In the genomic region with DNA sequence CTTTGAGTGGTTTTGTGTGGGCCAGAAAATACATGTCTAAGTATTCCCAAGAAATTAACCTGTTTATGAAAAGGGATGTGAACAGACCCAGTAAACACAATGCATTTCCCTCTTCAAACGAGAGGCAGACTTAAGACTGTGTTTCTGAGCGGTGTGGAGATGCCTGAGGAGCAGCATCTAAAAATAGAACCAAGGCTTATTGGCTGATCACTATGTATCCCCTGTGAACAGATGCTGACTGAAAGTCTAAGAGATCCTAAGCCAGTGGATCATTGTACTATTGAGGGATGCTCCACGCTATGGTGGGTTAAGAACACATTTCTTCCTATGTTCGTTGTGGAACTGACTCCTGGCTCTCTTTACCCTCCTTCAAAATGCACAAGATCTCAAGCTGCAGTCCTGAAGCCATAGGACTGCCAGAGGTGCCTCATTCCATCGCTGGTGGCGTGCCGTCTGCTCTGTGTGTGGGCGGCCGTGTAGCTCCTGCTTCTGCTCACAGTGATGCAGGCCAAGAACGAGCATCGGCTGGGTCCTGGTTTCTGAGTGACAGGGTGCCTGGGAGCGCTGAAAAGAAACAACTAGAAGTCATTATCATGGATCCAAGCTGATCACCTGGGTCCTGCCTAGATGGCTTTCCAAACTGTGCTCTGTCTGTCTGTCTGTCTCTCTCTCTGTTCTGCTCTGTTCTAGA, we compare ENCODE assay signal across 13 mouse cellular contexts. TPM values are rescaled to one million over a fixed set of nuclear protein-coding genes. Genes with fewer than 3 reads are reported as not detected.
DNase-seq lines count a peak whose midpoint lies in the region; ATAC-seq and TF ChIP-seq lines count a peak whose summit lies in the region.
"Had no signal": no experiment of that assay in that cellular context is flagged by ENCODE, and none has a peak within 500 bp of the region (broad histone marks: within the 10 kb centered on the region; RNA-seq: fewer than 3 reads in every experiment).

No protein-coding gene starts in this region.

- no peaks in the 10 kb centered on the region for H3K36me3 ChIP-seq in limb, embryonic 15.5 days
- H3K36me3 ChIP-seq in limb, embryonic 10.5 days, result no peaks in the 10 kb centered on the region
- no peaks in the 10 kb centered on the region for H3K36me3 ChIP-seq in forebrain, embryonic 16.5 days (ENCODE audit: control insufficient read depth, insufficient read depth)
- no peaks in the 10 kb centered on the region for H3K36me3 ChIP-seq in midbrain, embryonic 15.5 days (replicated peaks)
- H3K36me3 ChIP-seq in stomach, postnatal 0 days (ENCODE audit: control insufficient read depth, insufficient read depth, low read length), result no peaks in the 10 kb centered on the region

- no peak for TF ChIP-seq CTCF in stomach, postnatal 0 days (IDR thresholded peaks at IDR 0.05; ENCODE audit: low read depth)

- no peak for DNase-seq in limb, embryonic 10.5 days (ENCODE audit: low spot score)
- peak; percentile 20 to 65 for DNase-seq in layer of hippocampus, adult 18-20 months (ENCODE audit: low spot score in 2 of 2)
- no peak for DNase-seq in gastrocnemius, adult 18-20 months (ENCODE audit: low spot score)
- DNase-seq in stomach, postnatal 0 days (ENCODE audit: low spot score), result no peak
- DNase-seq: lung, adult 2 months had no signal

- H3K9me3 ChIP-seq in limb, embryonic 15.5 days, result no peaks in the 10 kb centered on the region
- no peaks in the 10 kb centered on the region for H3K9me3 ChIP-seq in limb, embryonic 10.5 days (replicated peaks)
- no peaks in the 10 kb centered on the region for H3K9me3 ChIP-seq in forebrain, embryonic 16.5 days (ENCODE audit: control insufficient read depth, low read length)
- H3K9me3 ChIP-seq in midbrain, embryonic 15.5 days, result no peaks in the 10 kb centered on the region
- H3K9me3 ChIP-seq in stomach, postnatal 0 days (ENCODE audit: control insufficient read depth, low read length), result no peaks in the 10 kb centered on the region

- 0 out of 2 replicates have a peak overlapping the region, but pooled peaks have one; percentile 10 for H3K4me2 ChIP-seq in limb, embryonic 15.5 days
- no peak overlapping the region for H3K4me2 ChIP-seq in forebrain, embryonic 16.5 days (ENCODE audit: low read length)
- H3K4me2 ChIP-seq in midbrain, embryonic 15.5 days, result no peak overlapping the region
- no peak overlapping the region for H3K4me2 ChIP-seq in stomach, postnatal 0 days (replicated peaks; ENCODE audit: low read depth)

- no peak overlapping the region for H3K4me3 ChIP-seq in limb, embryonic 15.5 days
- H3K4me3 ChIP-seq in limb, embryonic 10.5 days, result no peak overlapping the region
- H3K4me3 ChIP-seq in forebrain, embryonic 16.5 days (replicated peaks; ENCODE audit: low read length), result no peak overlapping the region
- H3K4me3 ChIP-seq in midbrain, embryonic 15.5 days, result no peak overlapping the region
- H3K4me3 ChIP-seq in stomach, postnatal 0 days (ENCODE audit: low read depth, low read length), result no peak overlapping the region

- no peak for ATAC-seq in limb, embryonic 15.5 days (ENCODE audit: insufficient number of reproducible peaks, low FRiP score, low TSS enrichment, low read depth)
- peak; percentile 57; the same call in 1 of the 2 replicates for ATAC-seq in forebrain, embryonic 16.5 days
- ATAC-seq in midbrain, embryonic 15.5 days (replicated peaks), result peak; percentile 62; the same call in 1 of the 2 replicates
- no peak for ATAC-seq in megakaryocyte progenitor cell, adult 5-6 weeks (replicated peaks; ENCODE audit: poor library complexity)
- no peak for ATAC-seq in stomach, postnatal 0 days (ENCODE audit: low FRiP score, low TSS enrichment)

- peak overlapping the region; percentile 38; the same call in 1 of the 2 replicates for H3K27ac ChIP-seq in limb, embryonic 15.5 days
- H3K27ac ChIP-seq in limb, embryonic 10.5 days, result no peak overlapping the region
- H3K27ac ChIP-seq in forebrain, embryonic 16.5 days (ENCODE audit: low read length), result no peak overlapping the region
- peak overlapping the region; percentile 48; the same call in 1 of the 2 replicates for H3K27ac ChIP-seq in midbrain, embryonic 15.5 days
- H3K27ac ChIP-seq in stomach, postnatal 0 days (replicated peaks), result no peak overlapping the region
- H3K27ac ChIP-seq: kidney, postnatal 0 days had no signal

- 50% methylated on average over 12 of the region's 12 CpGs for WGBS in limb, embryonic 15.5 days
- WGBS in limb, embryonic 10.5 days, result 79% methylated on average over 12 of the region's 12 CpGs
- 45% methylated on average over 12 of the region's 12 CpGs for WGBS in forebrain, embryonic 16.5 days
- 51% methylated on average over 12 of the region's 12 CpGs for WGBS in midbrain, embryonic 15.5 days
- WGBS in stomach, postnatal 0 days, result 68% methylated on average over 12 of the region's 12 CpGs

- no peak overlapping the region for H3K9ac ChIP-seq in limb, embryonic 15.5 days
- no peak overlapping the region for H3K9ac ChIP-seq in forebrain, embryonic 16.5 days (replicated peaks; ENCODE audit: low read depth, low read length)
- H3K9ac ChIP-seq in midbrain, embryonic 15.5 days, result no peak overlapping the region
- H3K9ac ChIP-seq in stomach, postnatal 0 days (ENCODE audit: low read length), result no peak overlapping the region

- H3K27me3 ChIP-seq in limb, embryonic 15.5 days, result no peaks in the 10 kb centered on the region
- no peaks in the 10 kb centered on the region for H3K27me3 ChIP-seq in limb, embryonic 10.5 days (ENCODE audit: low read depth, poor library complexity, severe bottlenecking)
- no peaks in the 10 kb centered on the region for H3K27me3 ChIP-seq in forebrain, embryonic 16.5 days (replicated peaks; ENCODE audit: control insufficient read depth, insufficient read depth, low read length)
- no peaks in the 10 kb centered on the region for H3K27me3 ChIP-seq in midbrain, embryonic 15.5 days (replicated peaks)
- no peaks in the 10 kb centered on the region for H3K27me3 ChIP-seq in stomach, postnatal 0 days (ENCODE audit: control insufficient read depth, insufficient read depth, low read length)
- H3K27me3 ChIP-seq: CH12.LX had no signal

- peaks cover 10% of the 10 kb centered on the region; the same call in 1 of the 2 replicates for H3K4me1 ChIP-seq in limb, embryonic 15.5 days
- H3K4me1 ChIP-seq in limb, embryonic 10.5 days, result peaks cover 18% of the 10 kb centered on the region
- peaks cover 21% of the 10 kb centered on the region for H3K4me1 ChIP-seq in forebrain, embryonic 16.5 days (replicated peaks; ENCODE audit: control insufficient read depth, insufficient read depth, low read length)
- peaks cover 18% of the 10 kb centered on the region for H3K4me1 ChIP-seq in midbrain, embryonic 15.5 days
- no peaks in the 10 kb centered on the region for H3K4me1 ChIP-seq in stomach, postnatal 0 days (replicated peaks; ENCODE audit: control insufficient read depth, insufficient read depth)

- TF ChIP-seq EP300 in stomach, postnatal 0 days (optimal IDR thresholded peaks at IDR 0.05), result no peak

RNA-seq across cellular contexts. Expression of a gene that starts 34.5 kb away (rescaled TPM):
- 127 and 137 TPM in 2 replicates for polyA plus RNA-seq in limb, embryonic 15.5 days (2015; fragmentation: Nextera tagmentation; extraction: Ambion mirVana)
- 60.1 and 64.6 TPM in 2 replicates for polyA plus RNA-seq in limb, embryonic 10.5 days (2016; fragmentation: Nextera tagmentation; extraction: Ambion mirVana)
- 1,972 and 2,055 TPM in 2 replicates for polyA plus RNA-seq in forebrain, embryonic 16.5 days (2015; fragmentation: Nextera tagmentation; extraction: Ambion mirVana)
- total RNA-seq in layer of hippocampus, adult 18-20 months (2021), result 100 to 1,000 TPM; 658 to 669 TPM
- 2,126 and 2,223 TPM in 2 replicates for polyA plus RNA-seq in midbrain, embryonic 15.5 days (2015; fragmentation: Nextera tagmentation; extraction: Ambion mirVana)
- total RNA-seq in gastrocnemius, adult 18-20 months (2021), result 10 to 100 TPM in 1 of 2 experiments, 1 to 10 TPM in 1; 7.1 to 11.5 TPM
- 0.02 and 0.94 TPM in 2 replicates for total RNA-seq in megakaryocyte progenitor cell, adult 5-6 weeks (2015)
- total RNA-seq in megakaryocyte progenitor cell, adult 5-6 weeks (2017), result 0.04 and 0.10 TPM in 2 replicates
- 54.1 and 63.8 TPM in 2 replicates for polyA plus RNA-seq in stomach, postnatal 0 days (2015; fragmentation: Nextera tagmentation; extraction: Ambion mirVana)
- total RNA-seq: common myeloid progenitor, adult 5-6 weeks; megakaryocyte-erythroid progenitor cell, adult 5-6 weeks had no signal

Comparison
In these comparisons a context has a peak if more than half of its experiments do, and no peak if none do; other contexts are left out.
1. H3K27ac ChIP-seq: peak in limb, embryonic 15.5 days (single experiment) and midbrain, embryonic 15.5 days (single experiment); none in limb, embryonic 10.5 days (single experiment), forebrain, embryonic 16.5 days (single experiment) and stomach, postnatal 0 days (single experiment).
2. ATAC-seq: peak in forebrain, embryonic 16.5 days (single experiment) and midbrain, embryonic 15.5 days (single experiment); none in limb, embryonic 15.5 days (single experiment), megakaryocyte progenitor cell, adult 5-6 weeks (single experiment) and stomach, postnatal 0 days (single experiment).
3. DNase-seq: peak in layer of hippocampus, adult 18-20 months (2 of 2); none in limb, embryonic 10.5 days (single experiment), gastrocnemius, adult 18-20 months (single experiment) and stomach, postnatal 0 days (single experiment).
4. RNA of a gene that starts 34.5 kb away (polyA plus RNA-seq): 2,126 to 2,223 TPM in midbrain, embryonic 15.5 days and 1,972 to 2,055 TPM in forebrain, embryonic 16.5 days; 127 to 137 TPM in limb, embryonic 15.5 days, 54.1 to 63.8 TPM in stomach, postnatal 0 days and 60.1 to 64.6 TPM in limb, embryonic 10.5 days; every median in the first group is over 10 times any median in the second.